ENCODE assay signal across 14 mouse cellular contexts in genomic region chr13:102669522-102670256, GRCm38 (mm10). TPM values are rescaled to one million over a fixed set of nuclear protein-coding genes. Genes with fewer than 3 reads are reported as not detected.
DNase-seq lines count a peak whose midpoint lies in the region; ATAC-seq and TF ChIP-seq lines count a peak whose summit lies in the region.
"Had no signal": no experiment of that assay in that cellular context is flagged by ENCODE, and none has a peak within 500 bp of the region (broad histone marks: within the 10 kb centered on the region; RNA-seq: fewer than 3 reads in every experiment).

No protein-coding gene starts in this region.

- H3K9ac ChIP-seq in heart, embryonic 13.5 days = no peak overlapping the region
- no peak overlapping the region for H3K9ac ChIP-seq in kidney, embryonic 15.5 days
- H3K9ac ChIP-seq: forebrain, postnatal 0 days; liver, embryonic 14.5 days had no signal

- 0 out of 2 replicates have a peak overlapping the region, but pooled peaks have one; percentile 8 for H3K4me2 ChIP-seq in heart, embryonic 13.5 days
- no peak overlapping the region for H3K4me2 ChIP-seq in kidney, embryonic 15.5 days
- peak overlapping the region; percentile 47 for H3K4me2 ChIP-seq in myocyte (ENCODE audit: low read depth)

- H3K36me3 ChIP-seq in heart, embryonic 13.5 days = no peaks in the 10 kb centered on the region
- no peaks in the 10 kb centered on the region for H3K36me3 ChIP-seq in kidney, embryonic 15.5 days
- no peaks in the 10 kb centered on the region for H3K36me3 ChIP-seq in myocyte (ENCODE audit: control insufficient read depth, insufficient read depth)

- DNase-seq in heart, adult 18-20 months = no peak
- DNase-seq in testis, postnatal 10 days (ENCODE audit: low spot score) = peak; percentile 31
- no peak for DNase-seq in testis, postnatal 14 days (ENCODE audit: low spot score)
- DNase-seq in cerebellum, postnatal 4 days (ENCODE audit: low spot score in 2 of 2) = no peak
- no peak for DNase-seq in gastrocnemius, adult 2 months
- DNase-seq: adrenal gland, adult 8-10 months; cerebellum, adult 11 months; forebrain, postnatal 0 days; thymus, adult 18-20 months had no signal

- H3ac ChIP-seq in myocyte (ENCODE audit: control insufficient read depth, insufficient read length) = no peak overlapping the region

- H3K79me2 ChIP-seq in myocyte (ENCODE audit: control insufficient read depth, insufficient read depth) = no peaks in the 10 kb centered on the region

- no peak overlapping the region for H3K4me3 ChIP-seq in heart, embryonic 13.5 days
- H3K4me3 ChIP-seq in kidney, embryonic 15.5 days (replicated peaks) = no peak overlapping the region
- H3K4me3 ChIP-seq in myocyte = no peak overlapping the region
- H3K4me3 ChIP-seq in gastrocnemius, adult 2 months = no peak overlapping the region

- TF ChIP-seq POLR2A in myocyte (IDR thresholded peaks at IDR 0.05; ENCODE audit: insufficient read length, low read depth) = no peak

- H3K4me1 ChIP-seq in heart, embryonic 13.5 days = peaks cover 32% of the 10 kb centered on the region
- H3K4me1 ChIP-seq in kidney, embryonic 15.5 days = peaks cover 13% of the 10 kb centered on the region

- H3K9me3 ChIP-seq in heart, embryonic 13.5 days = no peaks in the 10 kb centered on the region
- no peaks in the 10 kb centered on the region for H3K9me3 ChIP-seq in kidney, embryonic 15.5 days (replicated peaks)

- TF ChIP-seq CTCF in gastrocnemius, adult 2 months (IDR thresholded peaks at IDR 0.05) = no peak

- WGBS in heart, embryonic 13.5 days = 42% methylated on average over 14 of the region's 14 CpGs
- 33% methylated on average over 14 of the region's 14 CpGs for WGBS in kidney, embryonic 15.5 days

- peak overlapping the region; percentile 37 for H3K27ac ChIP-seq in heart, embryonic 13.5 days (replicated peaks)
- no peak overlapping the region for H3K27ac ChIP-seq in kidney, embryonic 15.5 days
- no peak overlapping the region for H3K27ac ChIP-seq in gastrocnemius, adult 2 months
- H3K27ac ChIP-seq: liver, embryonic 14.5 days had no signal

- intact Hi-C loops in gastrocnemius, adult 2 months (cut with DNase I) = loop anchor here (10.0 kb wide), 1 partner anchor 975 kb away; no protein-coding TSS in a partner anchor

- no peaks in the 10 kb centered on the region for H3K27me3 ChIP-seq in heart, embryonic 13.5 days (replicated peaks)
- no peaks in the 10 kb centered on the region for H3K27me3 ChIP-seq in kidney, embryonic 15.5 days
- no peaks in the 10 kb centered on the region for H3K27me3 ChIP-seq in myocyte (ENCODE audit: control insufficient read depth, insufficient read depth, insufficient read length)

- no peak for ATAC-seq in heart, embryonic 13.5 days (ENCODE audit: extremely low read depth, insufficient number of reproducible peaks, low FRiP score, low TSS enrichment)
- ATAC-seq in kidney, embryonic 15.5 days (replicated peaks; ENCODE audit: low FRiP score) = 0 out of 2 replicates have a peak, but pooled peaks have one; percentile 22
- ATAC-seq: forebrain, postnatal 0 days; hindbrain, embryonic 16.5 days had no signal

TF ChIP-seq in myocyte, 11 proteins besides CTCF, POLR2A, EP300 and RAD21:
- TF ChIP-seq E2F4 (IDR thresholded peaks at IDR 0.05; ENCODE audit: insufficient read depth) (no peak), POLR2AphosphoS2 (IDR thresholded peaks at IDR 0.05; ENCODE audit: insufficient read length, low read depth) (no peak), USF1 (IDR thresholded peaks at IDR 0.05; ENCODE audit: low read depth) (no peak), TCF3 (IDR thresholded peaks at IDR 0.05; ENCODE audit: insufficient read length, low read depth) (peak; percentile 45), CEBPB (IDR thresholded peaks at IDR 0.05; ENCODE audit: insufficient read depth, poor library complexity, severe bottlenecking) (peak; percentile 22; the same call in 1 of the 2 replicates), SRF (IDR thresholded peaks at IDR 0.05; ENCODE audit: control insufficient read depth, insufficient read length, low read depth) (no peak), MYOG (IDR thresholded peaks at IDR 0.05; ENCODE audit: control insufficient read depth in 1 of 3, insufficient read depth in 1 of 3, insufficient read length in 2 of 3, low read depth in 2 of 3) (peak; percentile 50 to 91 (median 75)), REST (IDR thresholded peaks at IDR 0.05; ENCODE audit: insufficient read depth, insufficient read length) (no peak), MYOD1 (IDR thresholded peaks at IDR 0.05; ENCODE audit: control insufficient read depth in 1 of 3, insufficient read length in 2 of 3, low read depth in 2 of 3) (peak in 2 of 3 experiments; percentile 65 to 86), TCF12 (IDR thresholded peaks at IDR 0.05; ENCODE audit: insufficient read depth, poor library complexity, severe bottlenecking) (peak; percentile 21), MAX (IDR thresholded peaks at IDR 0.05; ENCODE audit: low read depth) (no peak)

RNA-seq across cellular contexts. Expression of gene Cd180, which starts 23.7 kb away (rescaled TPM):
- 0.36 and 0.71 TPM in 2 replicates for polyA plus RNA-seq in heart, embryonic 13.5 days (2015; fragmentation: Nextera tagmentation; extraction: Ambion mirVana)
- 1 to 10 TPM in 1 of 2 experiments, under 1 TPM in 1; 0.57 to 2.2 TPM for total RNA-seq in heart, adult 18-20 months (2021)
- 0.40 and 0.76 TPM in 2 replicates for polyA plus RNA-seq in kidney, embryonic 15.5 days (2015; fragmentation: Nextera tagmentation; extraction: Ambion mirVana)
- 0.14 TPM for polyA plus RNA-seq in myocyte (2012; fragmentation: generic; extraction: Trizol)
- under 1 TPM; 0.08 to 0.13 TPM for total RNA-seq in gastrocnemius, adult 2 months (2021)
